Mouse (Mus musculus) C2C12 (cell line): Measurements from ENCODE around the gene Gramd1b.

ENCODE experiments used
- CTCF ChIP-seq: IDR thresholded peaks from one replicate; pipeline ENCODE4 v1.5.1; 2011; ENCODE audit not compliant: control insufficient read depth, insufficient read depth, insufficient read length
- MAX ChIP-seq: IDR thresholded peaks from one replicate; pipeline ENCODE4 v1.6.1; 2011; ENCODE audit warnings: mild to moderate bottlenecking, control low read depth

DNA sequence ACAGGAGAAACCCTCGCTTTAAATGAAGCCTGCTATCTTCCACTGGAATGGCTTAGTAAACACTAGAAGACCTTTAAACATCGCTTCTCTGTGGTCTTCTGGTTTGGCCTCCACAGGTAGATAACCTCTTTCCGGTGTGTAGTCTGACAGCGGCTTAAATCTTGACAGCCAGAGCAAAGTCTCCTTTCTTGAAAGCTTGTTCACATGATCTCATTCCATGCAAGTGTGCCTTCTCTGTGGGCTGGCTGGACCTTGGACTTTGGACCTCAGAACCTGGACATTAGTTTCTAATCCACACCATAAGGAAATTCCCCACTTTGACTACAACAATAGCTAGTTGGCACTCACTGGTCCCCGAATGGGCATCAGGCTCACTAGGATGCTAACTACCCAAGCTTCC lies 65.6 kb downstream of the Gramd1b start:
- TF ChIP-seq CTCF = no peak
- no peak for TF ChIP-seq MAX
